Mouse (Mus musculus) embryonic facial prominence, embryonic 12.5 days (tissue): Measurements from ENCODE around the gene Parvb. TPM values are rescaled to one million over a fixed set of nuclear protein-coding genes. Genes with fewer than 3 reads are reported as not detected.

Source experiments
- ATAC-seq: fragments of 200-750 bp; cut with Nextera tagmentation; 2 replicates; pipeline ENCODE4 v1.8.0; 2017; ENCODE audit not compliant: insufficient number of reproducible peaks, insufficient read depth, low FRiP score, low TSS enrichment
- H3K27ac ChIP-seq: fragments of 300-500 bp; sonication (generic); 2 replicates; pipeline ENCODE4 v1.5.1; 2016; ENCODE audit warnings: mild to moderate bottlenecking
- H3K27me3 ChIP-seq: fragments of 300-500 bp; sonication (generic); 2 replicates; pipeline ENCODE4 v1.6.1; 2016; ENCODE audit warnings: mild to moderate bottlenecking, moderate library complexity
- H3K36me3 ChIP-seq: fragments of 300-500 bp; sonication (generic); 2 replicates; pipeline ENCODE4 v1.6.1; 2016; ENCODE audit warnings: mild to moderate bottlenecking
- H3K4me1 ChIP-seq: fragments of 300-500 bp; sonication (generic); 2 replicates; pipeline ENCODE4 v1.6.1; 2016
- H3K4me2 ChIP-seq: fragments of 300-500 bp; sonication (generic); replicated peaks from 2 replicates; pipeline ENCODE4 v1.6.1; 2016; ENCODE audit warnings: mild to moderate bottlenecking, moderate library complexity
- H3K4me3 ChIP-seq: fragments of 300-500 bp; sonication (generic); 2 replicates; pipeline ENCODE4 v1.5.1; 2016; ENCODE audit warnings: mild to moderate bottlenecking
- H3K9ac ChIP-seq: fragments of 300-500 bp; sonication (generic); 2 replicates; pipeline ENCODE4 v1.6.1; 2016; ENCODE audit warnings: mild to moderate bottlenecking, moderate library complexity
- H3K9me3 ChIP-seq: fragments of 300-500 bp; sonication (generic); 2 replicates; pipeline ENCODE4 v1.6.1; 2016; ENCODE audit warnings: mild to moderate bottlenecking, moderate library complexity
- WGBS: fragments of 180-500 bp; shearing (Covaris S2); methylation state at CpG from one replicate; pipeline ENCODE4 v1.1.7; 2016; 5-methylcytosine and 5-hydroxymethylcytosine counted together
- polyA plus RNA-seq: library from polyadenylated mRNA; unstranded; fragments of >200 nt; fragmentation: Nextera tagmentation; extraction: Ambion mirVana; gene quantifications from 2 replicates; pipeline ENCODE4 v1.2.1, GENCODE M21; 2016

Gene Parvb
- polyA plus RNA-seq, 1 experiment from 2014 or later, result 4.3 TPM

- no peak overlapping the region for H3K9ac ChIP-seq
- peaks cover 60% of the 10 kb centered on the region for H3K4me1 ChIP-seq
- 0 out of 2 replicates have a peak overlapping the region, but pooled peaks have one; percentile 5 for H3K4me2 ChIP-seq
- no peak overlapping the region for H3K4me3 ChIP-seq
- peaks cover 11% of the 10 kb centered on the region; the same call in 1 of the 2 replicates for H3K36me3 ChIP-seq
- ATAC-seq, result no peak
- no peaks in the 10 kb centered on the region for H3K27me3 ChIP-seq
- whole genome bisulfite sequencing, result 11% methylated on average over 9 of the region's 9 CpGs
- H3K9me3 ChIP-seq, result no peaks in the 10 kb centered on the region
- H3K27ac ChIP-seq, result peak overlapping the region; percentile 69
Measured at GRCm38 (mm10) chr15:84218783-84219271, 13.0 kb upstream of the Parvb start.

- no peak overlapping the region for H3K9ac ChIP-seq
- H3K36me3 ChIP-seq, result no peaks in the 10 kb centered on the region
- H3K27ac ChIP-seq, result no peak overlapping the region
- H3K4me3 ChIP-seq, result no peak overlapping the region
- H3K27me3 ChIP-seq, result no peaks in the 10 kb centered on the region
- 71% methylated on average over 5 of the region's 5 CpGs for WGBS
- H3K4me1 ChIP-seq, result peaks cover 48% of the 10 kb centered on the region
- ATAC-seq, result no peak
- no peaks in the 10 kb centered on the region for H3K9me3 ChIP-seq
- no peak overlapping the region for H3K4me2 ChIP-seq
Measured at GRCm38 (mm10) chr15:84221539-84221938, 10.3 kb upstream of the Parvb start.

- Histone ChIP-seq H3K9ac (no peak overlapping the region), H3K4me3 (no peak overlapping the region), H3K27me3 (no peaks in the 10 kb centered on the region), H3K4me2 (no peak overlapping the region), H3K9me3 (no peaks in the 10 kb centered on the region), H3K4me1 (peaks cover 35% of the 10 kb centered on the region), H3K36me3 (no peaks in the 10 kb centered on the region), H3K27ac (peak overlapping the region; percentile 8; the same call in 1 of the 2 replicates)
- ATAC-seq, result no peak
- 38% methylated on average over 6 of the region's 6 CpGs for WGBS
Measured at GRCm38 (mm10) chr15:84223423-84223822, 8.4 kb upstream of the Parvb start.

- Histone ChIP-seq H3K27ac (no peak overlapping the region), H3K4me2 (no peak overlapping the region), H3K36me3 (no peaks in the 10 kb centered on the region), H3K4me3 (no peak overlapping the region), H3K4me1 (peaks cover 21% of the 10 kb centered on the region), H3K27me3 (peaks cover 2% of the 10 kb centered on the region; the same call in 1 of the 2 replicates), H3K9me3 (no peaks in the 10 kb centered on the region), H3K9ac (no peak overlapping the region)
- no peak for ATAC-seq
- 23% methylated on average over 10 of the region's 10 CpGs for WGBS
Measured at GRCm38 (mm10) chr15:84224779-84225178, 7.1 kb upstream of the Parvb start.

- peaks cover 37% of the 10 kb centered on the region for H3K4me1 ChIP-seq
- ATAC-seq, result no peak
- H3K4me3 ChIP-seq, result no peak overlapping the region
- H3K9ac ChIP-seq, result no peak overlapping the region
- no peaks in the 10 kb centered on the region for H3K9me3 ChIP-seq
- H3K27me3 ChIP-seq, result peaks cover 5% of the 10 kb centered on the region
- H3K4me2 ChIP-seq, result no peak overlapping the region
- no peak overlapping the region for H3K27ac ChIP-seq
- 66% methylated on average over 15 of the region's 15 CpGs for WGBS
- no peaks in the 10 kb centered on the region for H3K36me3 ChIP-seq
Measured at GRCm38 (mm10) chr15:84226918-84227317, 4.9 kb upstream of the Parvb start.

- H3K27me3 ChIP-seq, result peaks cover 9% of the 10 kb centered on the region
- no peak overlapping the region for H3K27ac ChIP-seq
- peaks cover 31% of the 10 kb centered on the region for H3K4me1 ChIP-seq
- WGBS, result 17% methylated on average over 5 of the region's 5 CpGs
- no peak for ATAC-seq
- peak overlapping the region; percentile 98 for H3K4me2 ChIP-seq
- no peak overlapping the region for H3K9ac ChIP-seq
- H3K4me3 ChIP-seq, result no peak overlapping the region
- no peaks in the 10 kb centered on the region for H3K36me3 ChIP-seq
- H3K9me3 ChIP-seq, result no peaks in the 10 kb centered on the region
Measured at GRCm38 (mm10) chr15:84230661-84231060, 1.2 kb upstream of the Parvb start.

- Histone ChIP-seq H3K27ac (no peak overlapping the region), H3K27me3 (peaks cover 9% of the 10 kb centered on the region), H3K4me2 (peak overlapping the region; percentile 98), H3K9ac (peak overlapping the region; percentile 58; the same call in 1 of the 2 replicates), H3K4me3 (peak overlapping the region; percentile 51), H3K36me3 (no peaks in the 10 kb centered on the region), H3K4me1 (peaks cover 31% of the 10 kb centered on the region), H3K9me3 (no peaks in the 10 kb centered on the region)
- WGBS, result 7% methylated on average over 16 of the region's 16 CpGs
- no peak for ATAC-seq
Measured at GRCm38 (mm10) chr15:84231113-84231712, 630 bp upstream of the Parvb start.

- ATAC-seq, result no peak
- 13% methylated on average over 8 of the region's 8 CpGs for WGBS
- H3K9me3 ChIP-seq, result no peaks in the 10 kb centered on the region
- H3K27me3 ChIP-seq, result peaks cover 9% of the 10 kb centered on the region
- peaks cover 25% of the 10 kb centered on the region for H3K4me1 ChIP-seq
- H3K4me3 ChIP-seq, result peak overlapping the region; percentile 51
- H3K9ac ChIP-seq, result peak overlapping the region; percentile 58; the same call in 1 of the 2 replicates
- H3K27ac ChIP-seq, result no peak overlapping the region
- H3K4me2 ChIP-seq, result peak overlapping the region; percentile 98
- no peaks in the 10 kb centered on the region for H3K36me3 ChIP-seq
Measured at GRCm38 (mm10) chr15:84232609-84233008, 766 bp downstream of the Parvb start.

- Histone ChIP-seq H3K9me3 (no peaks in the 10 kb centered on the region), H3K9ac (no peak overlapping the region), H3K4me3 (no peak overlapping the region), H3K27me3 (peaks cover 5% of the 10 kb centered on the region; the same call in 1 of the 2 replicates), H3K4me2 (no peak overlapping the region), H3K4me1 (peaks cover 39% of the 10 kb centered on the region), H3K27ac (no peak overlapping the region), H3K36me3 (no peaks in the 10 kb centered on the region)
- 90% methylated on average over 7 of the region's 7 CpGs for WGBS
- ATAC-seq, result 0 out of 2 replicates have a peak, but pooled peaks have one; percentile 23
Measured at GRCm38 (mm10) chr15:84234794-84235581, 3.1 kb downstream of the Parvb start.

GRCm38 (mm10) chr15:84235646-84236045, 3.8 kb downstream of the Parvb start:
- H3K4me3 ChIP-seq, result no peak overlapping the region
- no peak overlapping the region for H3K4me2 ChIP-seq
- H3K4me1 ChIP-seq, result peaks cover 35% of the 10 kb centered on the region
- H3K9ac ChIP-seq, result no peak overlapping the region
- no peaks in the 10 kb centered on the region for H3K9me3 ChIP-seq
- H3K36me3 ChIP-seq, result no peaks in the 10 kb centered on the region
- WGBS, result 73% methylated on average over 7 of the region's 7 CpGs
- H3K27ac ChIP-seq, result no peak overlapping the region
- 0 out of 2 replicates have a peak, but pooled peaks cover 5% of the 10 kb centered on the region for H3K27me3 ChIP-seq
- ATAC-seq, result no peak

- Histone ChIP-seq H3K27ac (no peak overlapping the region), H3K4me3 (no peak overlapping the region), H3K4me1 (peaks cover 23% of the 10 kb centered on the region), H3K9ac (no peak overlapping the region), H3K4me2 (peak overlapping the region; percentile 30), H3K9me3 (no peaks in the 10 kb centered on the region), H3K27me3 (no peaks in the 10 kb centered on the region), H3K36me3 (no peaks in the 10 kb centered on the region)
- 44% methylated on average over 15 of the region's 15 CpGs for WGBS
- ATAC-seq, result no peak
Measured at GRCm38 (mm10) chr15:84238552-84238951, 6.7 kb downstream of the Parvb start.

- Histone ChIP-seq H3K4me2 (peak overlapping the region; percentile 30), H3K9ac (no peak overlapping the region), H3K4me3 (no peak overlapping the region), H3K36me3 (no peaks in the 10 kb centered on the region), H3K27ac (no peak overlapping the region), H3K27me3 (no peaks in the 10 kb centered on the region), H3K9me3 (no peaks in the 10 kb centered on the region), H3K4me1 (peaks cover 23% of the 10 kb centered on the region)
- WGBS, result 25% methylated on average over 16 of the region's 16 CpGs
- no peak for ATAC-seq
Measured at GRCm38 (mm10) chr15:84238991-84239401, 7.2 kb downstream of the Parvb start.
